Mouse (Mus musculus) monocyte, adult 2 months (primary cell): Measurements from ENCODE around the gene Rbpj.

Experiments used
- DNase-seq, 2 experiments: peaks; one replicate each; pipeline ENCODE4 v3.0.0; 2022; ENCODE audit warnings: low spot score in 2 of 2, low read depth in 1 of 2

Gene Rbpj

DNA sequence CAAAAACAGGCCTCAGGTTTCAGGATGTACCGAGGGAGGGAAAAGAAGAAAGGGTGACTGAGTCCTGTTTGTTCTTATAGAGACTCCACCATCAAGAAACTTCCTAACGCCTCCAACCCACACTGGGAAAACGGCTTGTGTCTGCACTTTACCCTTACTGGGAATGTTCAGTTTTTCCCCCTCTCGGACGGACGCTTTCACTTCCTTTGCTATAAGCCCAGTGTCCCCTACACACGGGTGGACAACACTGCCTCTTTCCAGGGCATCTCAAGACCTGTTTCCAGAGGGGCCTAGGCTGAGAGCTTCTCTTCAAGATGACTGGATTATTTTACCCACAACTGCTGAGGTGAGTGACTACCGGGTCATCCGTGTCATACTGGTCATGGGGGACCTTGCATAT lies at the start of gene Rbpj:
Gene Rbpj (plus strand): TSS at position 270 of the 400 bp plus-strand sequence.
- no peak for DNase-seq

DNA sequence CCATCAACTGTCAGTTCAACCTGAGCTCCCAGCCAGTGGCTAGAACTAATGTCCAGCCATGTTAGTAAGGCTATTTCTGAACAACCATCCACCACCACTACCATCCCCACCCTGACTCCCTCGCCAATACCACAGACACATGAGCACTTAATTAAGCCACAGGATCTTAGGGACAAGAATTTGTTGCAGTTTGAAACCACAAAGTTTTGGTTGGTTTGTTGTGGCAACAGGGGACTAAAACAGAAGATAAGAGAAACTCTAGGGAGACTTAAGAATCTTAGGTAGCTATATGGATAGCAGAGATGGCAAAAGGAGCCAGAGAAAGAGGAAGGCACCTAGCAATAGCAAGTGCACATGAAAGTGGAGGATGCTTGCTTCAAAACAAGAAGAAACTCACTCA lies 45.2 kb upstream of the Rbpj start:
- DNase-seq = no peak

DNA sequence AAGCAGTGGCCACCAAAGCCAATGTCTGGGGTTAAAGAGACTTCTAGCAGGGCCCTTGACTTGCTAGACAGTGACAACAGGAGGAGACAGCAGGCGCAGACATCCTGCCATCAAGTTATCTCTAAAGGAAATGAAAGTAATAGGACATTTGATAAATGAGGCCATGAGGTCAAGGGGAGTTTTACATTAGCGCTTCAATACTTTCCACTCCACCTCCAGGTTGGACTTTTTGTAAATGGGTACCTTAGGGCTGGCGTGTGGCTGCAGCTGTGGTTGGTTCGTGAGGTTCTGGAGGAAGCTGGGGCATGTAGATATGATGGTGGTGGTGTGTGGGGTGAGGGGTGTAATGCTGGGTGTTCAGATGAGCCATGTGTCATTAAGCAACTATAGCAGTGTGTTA lies 44.7 kb upstream of the Rbpj start:
- no peak for DNase-seq

DNA sequence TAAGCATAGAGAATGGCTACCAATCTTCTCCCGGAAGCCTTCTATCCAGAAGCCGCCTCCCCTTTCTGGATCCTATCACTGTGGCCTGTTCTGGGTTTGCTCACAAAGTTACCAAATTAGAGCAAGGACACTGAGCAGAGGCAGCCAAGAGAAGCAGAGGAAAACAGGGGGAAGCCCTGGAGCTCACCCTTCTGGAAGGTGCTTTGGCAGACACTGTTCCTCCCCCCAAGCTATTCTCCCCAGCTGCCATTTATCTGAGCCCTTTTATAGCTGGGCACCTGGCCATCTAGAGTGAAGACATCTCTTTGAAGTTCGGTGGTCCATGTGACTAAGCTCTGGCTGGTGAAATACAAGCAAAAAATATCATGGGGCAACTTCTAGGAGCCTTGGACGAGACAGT lies 38.5 kb upstream of the Rbpj start:
- no peak for DNase-seq

DNA sequence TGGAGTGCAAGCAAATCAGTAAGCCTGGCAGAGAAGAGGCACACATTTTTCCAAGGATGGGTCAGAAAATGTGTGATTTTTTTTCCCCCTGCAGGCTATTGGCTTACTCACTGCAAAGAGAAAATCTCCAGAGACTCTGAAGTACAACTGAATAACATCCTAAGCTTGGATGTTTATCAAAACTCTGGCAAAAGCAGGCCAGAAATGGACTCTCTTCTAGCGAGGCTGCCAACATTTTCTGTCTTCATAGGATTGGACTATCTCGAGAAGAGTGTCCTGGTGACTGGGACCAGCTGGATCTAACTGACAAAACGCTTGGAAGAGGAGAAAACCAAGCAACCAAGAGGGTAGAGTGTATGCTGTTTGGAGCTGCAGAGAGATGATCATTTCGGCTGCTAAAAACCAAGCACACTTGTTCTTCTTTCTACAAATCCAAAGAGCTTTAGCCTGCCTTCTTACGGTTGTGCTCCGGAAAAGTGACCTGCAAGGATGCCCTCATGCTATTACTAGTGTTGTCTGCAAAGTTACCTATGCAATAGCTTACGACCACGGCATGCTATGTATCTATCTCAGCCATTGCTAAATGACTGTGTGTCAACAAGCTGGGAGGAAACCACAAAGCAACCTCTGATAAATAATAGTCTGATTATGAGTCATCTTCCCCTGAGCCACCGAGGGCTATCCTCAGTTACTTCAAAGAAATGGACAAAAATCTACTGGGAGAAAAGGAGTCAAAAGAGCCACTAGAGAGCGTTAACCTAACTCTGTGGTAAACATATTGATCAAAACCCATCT lies 36.1 kb upstream of the Rbpj start:
- no peak for DNase-seq

DNA sequence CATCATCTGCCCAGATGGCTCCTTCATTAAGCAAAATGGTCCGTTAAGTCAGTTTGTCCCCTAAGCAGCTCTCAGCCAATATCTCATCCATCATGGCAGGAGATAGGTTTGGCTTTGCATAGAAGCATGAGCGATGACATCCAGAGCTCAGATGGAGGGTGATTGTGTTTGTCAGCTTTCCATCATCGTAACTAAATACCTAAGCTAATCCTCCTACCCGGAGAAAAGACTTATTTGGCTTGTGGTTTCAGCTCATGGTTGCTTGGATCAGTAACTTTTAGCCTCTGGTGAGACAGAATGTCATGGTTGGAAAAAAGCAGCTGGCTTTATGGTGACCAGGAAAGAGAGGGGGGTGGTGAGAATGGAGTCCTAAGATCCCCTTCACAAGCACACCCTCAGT lies 33.5 kb upstream of the Rbpj start:
- DNase-seq = no peak

DNA sequence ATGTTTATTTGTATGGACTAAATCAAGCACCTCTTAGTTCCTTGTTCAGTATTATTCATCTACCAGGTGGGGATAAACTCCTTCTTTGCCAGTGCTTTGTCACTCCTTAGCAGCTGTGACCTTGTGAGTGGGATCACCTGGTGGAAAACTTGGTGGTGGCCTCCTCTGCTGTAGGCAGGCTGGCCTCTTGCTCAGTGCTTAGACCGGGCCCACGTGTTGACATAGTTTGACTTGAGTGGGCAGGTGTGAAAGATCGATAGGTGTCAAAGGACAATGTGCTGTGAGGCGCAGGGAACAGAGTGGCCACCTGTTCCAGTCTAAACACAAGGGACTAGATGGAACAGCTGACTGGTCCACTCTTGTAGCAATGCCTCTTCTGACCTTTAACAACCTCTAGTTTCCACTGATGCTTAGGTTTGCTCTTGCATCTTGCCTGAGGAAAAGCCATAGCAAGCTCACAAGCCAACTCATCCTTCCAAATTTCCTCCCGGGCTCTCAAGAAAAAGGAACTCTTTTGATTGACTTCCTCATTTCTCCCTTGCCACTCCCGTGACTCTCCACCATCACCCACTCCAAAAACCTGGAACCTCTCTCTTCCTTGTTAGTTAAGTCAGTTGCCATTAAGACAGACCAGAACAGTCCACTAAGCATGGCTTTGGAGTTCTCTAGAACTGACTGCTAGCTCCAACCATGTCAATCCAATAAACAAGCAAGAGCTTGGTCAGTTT lies 28.9 kb upstream of the Rbpj start:
- peak in 1 of 2 experiments; percentile 21 for DNase-seq

DNA sequence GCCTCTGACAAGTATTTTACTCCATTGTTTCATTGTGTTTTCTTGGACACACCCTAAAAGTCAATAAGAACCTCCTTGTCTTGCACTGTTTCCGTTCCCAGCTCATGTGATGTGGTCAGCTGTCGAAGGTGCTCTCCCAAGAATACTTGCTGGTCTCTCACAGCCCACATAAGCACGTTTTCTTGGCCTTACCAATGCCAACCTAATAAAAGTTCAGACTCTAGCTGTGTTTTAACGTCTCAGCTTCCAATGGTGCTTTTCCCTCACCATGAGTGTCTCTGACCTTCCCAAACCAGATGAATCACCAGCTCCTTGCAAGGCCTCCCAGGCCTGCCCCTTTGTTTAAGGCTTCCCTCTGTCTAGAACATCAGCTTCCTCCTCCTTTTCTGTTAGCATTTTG lies 28.2 kb upstream of the Rbpj start:
- DNase-seq = no peak

DNA sequence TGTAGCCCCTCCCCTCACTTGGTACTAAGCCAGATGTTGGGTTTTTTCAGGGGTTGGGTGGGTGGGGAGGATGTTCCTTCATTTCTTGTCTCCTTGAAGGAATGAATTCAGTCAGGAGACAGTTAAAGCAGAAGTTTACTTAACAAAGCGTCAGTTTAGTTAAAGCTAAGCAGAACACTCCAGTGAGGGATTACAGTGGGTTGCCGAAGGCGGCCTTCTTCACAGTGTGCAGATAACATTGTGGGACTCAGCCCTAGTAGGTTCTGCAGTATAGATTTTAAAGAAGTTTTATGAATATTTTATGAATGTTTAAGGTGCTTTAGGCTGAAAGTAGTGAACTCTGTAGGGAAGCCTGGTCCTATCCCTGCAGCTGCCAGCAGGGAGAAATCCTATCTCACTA lies 27.7 kb upstream of the Rbpj start:
- no peak for DNase-seq

DNA sequence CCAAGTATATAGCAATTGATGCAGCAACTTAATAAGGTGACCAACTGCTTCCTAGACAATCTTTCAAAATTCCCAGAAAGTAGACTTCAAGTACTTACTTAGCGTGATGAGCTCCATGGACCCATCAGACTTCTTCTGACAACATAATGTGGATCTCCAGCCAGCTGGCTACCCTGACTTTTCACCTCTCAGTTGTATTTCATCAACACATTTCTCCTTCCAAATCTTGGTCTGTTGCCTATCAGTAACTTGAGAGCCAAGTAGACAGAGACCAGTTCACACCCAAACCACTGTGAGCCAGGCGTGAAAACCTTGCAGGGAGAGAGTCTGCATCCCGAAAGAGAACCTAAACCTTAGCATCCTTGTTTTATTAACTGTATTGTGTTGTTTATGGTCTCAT lies 26.3 kb upstream of the Rbpj start:
- DNase-seq = no peak

DNA sequence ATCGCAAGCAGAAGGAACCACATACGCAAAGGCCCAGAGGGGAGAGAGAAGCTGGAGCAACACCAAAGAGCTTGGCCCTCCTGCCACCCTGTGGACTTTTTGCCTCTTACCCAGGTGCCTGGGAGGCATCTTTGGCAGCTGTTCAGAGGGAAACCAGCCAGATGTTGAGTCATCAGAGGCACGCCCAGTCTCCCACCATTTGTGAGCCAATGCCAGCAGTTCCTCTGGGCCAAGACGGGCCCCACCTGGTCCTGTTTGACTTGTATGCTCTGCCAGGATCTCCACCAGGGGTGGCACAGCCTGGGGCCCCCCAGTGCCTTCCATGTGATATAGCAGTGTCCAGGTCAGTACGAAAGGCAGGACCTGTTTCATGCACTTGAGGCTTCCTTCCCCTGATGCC lies 21.9 kb upstream of the Rbpj start:
- no peak for DNase-seq

DNA sequence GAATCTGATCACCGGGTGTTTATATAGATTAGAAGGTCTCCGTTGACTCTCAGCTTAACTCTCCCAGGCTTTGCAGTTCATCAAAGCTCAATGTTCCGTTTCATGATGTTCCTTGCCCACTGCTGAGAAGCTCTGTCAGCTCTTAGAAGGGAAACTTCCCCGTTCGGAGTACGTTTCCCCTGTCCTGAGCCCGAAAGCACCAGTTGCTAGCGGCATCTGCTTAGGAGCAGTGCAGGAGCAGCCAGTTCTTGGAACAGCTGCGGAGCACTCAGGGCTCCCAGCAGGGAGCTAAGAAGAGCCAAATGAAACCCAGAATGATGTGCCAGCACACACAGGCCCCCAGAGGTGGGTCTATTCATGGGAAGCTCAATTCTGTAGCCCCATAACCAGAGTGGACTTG lies 15.0 kb upstream of the Rbpj start:
- no peak for DNase-seq

DNA sequence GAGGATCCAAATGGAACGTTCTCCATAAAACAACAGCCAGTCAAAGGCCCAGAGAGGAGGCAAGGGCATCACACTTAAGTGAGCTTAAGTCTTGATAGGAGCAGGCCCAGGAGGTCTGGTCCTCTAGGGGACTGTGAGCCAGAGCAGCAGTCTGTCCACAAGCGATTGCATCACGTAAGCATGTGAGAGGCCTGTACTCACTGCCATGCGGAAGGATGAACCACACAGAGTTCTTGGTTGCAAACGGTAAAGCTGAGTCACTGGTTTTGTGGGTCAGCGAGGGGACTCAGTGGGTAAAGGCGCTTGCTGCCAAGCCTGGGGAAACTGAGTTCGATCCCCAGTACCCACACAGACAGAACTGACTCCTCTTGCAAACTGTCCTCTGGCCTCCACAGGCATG lies 14.1 kb upstream of the Rbpj start:
- peak; percentile 56 to 73 for DNase-seq

DNA sequence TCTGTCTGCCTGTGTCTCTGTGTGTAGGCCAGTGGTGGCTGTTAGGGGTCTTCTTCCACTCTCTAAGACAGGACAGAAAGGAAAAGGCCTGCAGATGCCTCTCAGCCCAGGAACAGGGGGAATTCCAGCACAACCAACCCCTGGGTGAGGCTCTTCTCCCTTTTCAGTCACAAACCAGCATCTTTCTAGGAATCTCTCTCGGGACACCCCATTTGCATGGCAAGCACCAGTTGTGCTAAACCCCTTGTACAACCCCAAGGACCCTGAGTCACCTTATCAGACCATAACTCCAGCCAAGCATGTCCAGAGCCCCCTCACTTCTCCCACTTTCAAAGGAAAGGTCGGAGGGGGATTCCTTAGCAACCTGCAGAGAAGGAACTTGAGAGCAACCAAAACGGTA lies 13.0 kb upstream of the Rbpj start:
- DNase-seq = no peak

DNA sequence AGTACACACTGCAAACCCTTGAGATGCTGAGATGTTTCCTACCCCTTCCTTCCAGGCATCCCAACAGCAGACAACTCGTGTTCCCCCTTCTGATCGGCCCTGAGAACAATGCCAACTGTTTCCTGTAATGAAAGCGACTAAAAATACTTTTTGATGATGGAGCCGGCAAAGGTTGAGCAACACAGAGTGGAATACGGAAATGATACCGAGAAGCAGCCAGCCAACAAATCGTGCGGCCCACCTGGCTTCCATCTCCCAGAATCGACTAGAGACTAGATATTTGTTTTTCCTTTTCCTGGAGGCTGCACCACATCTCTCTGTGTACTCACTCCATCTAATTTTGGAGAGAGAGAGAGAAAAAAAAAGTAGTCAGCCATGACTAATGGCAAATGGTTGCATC lies 11.2 kb upstream of the Rbpj start:
- DNase-seq = peak; percentile 45 to 48

DNA sequence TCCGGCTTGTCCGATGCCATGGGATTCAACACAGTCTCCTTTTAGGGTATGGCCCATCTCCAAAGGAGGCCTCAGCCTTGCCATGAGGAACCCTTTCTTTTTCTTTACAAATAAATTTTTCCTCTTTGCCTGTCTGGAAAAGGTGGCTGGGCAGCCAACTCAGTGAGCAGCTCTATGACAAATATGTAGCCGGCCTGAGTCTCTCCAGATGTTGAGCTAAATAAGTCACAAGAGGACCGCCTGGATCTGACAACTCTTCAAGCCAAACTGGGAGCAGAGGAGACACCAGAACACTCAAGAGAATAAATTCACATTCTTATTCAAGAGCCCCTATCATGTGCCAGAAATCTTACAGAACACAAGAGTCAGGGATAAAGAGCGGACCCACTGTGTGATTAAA lies 10.5 kb upstream of the Rbpj start:
- DNase-seq = no peak

DNA sequence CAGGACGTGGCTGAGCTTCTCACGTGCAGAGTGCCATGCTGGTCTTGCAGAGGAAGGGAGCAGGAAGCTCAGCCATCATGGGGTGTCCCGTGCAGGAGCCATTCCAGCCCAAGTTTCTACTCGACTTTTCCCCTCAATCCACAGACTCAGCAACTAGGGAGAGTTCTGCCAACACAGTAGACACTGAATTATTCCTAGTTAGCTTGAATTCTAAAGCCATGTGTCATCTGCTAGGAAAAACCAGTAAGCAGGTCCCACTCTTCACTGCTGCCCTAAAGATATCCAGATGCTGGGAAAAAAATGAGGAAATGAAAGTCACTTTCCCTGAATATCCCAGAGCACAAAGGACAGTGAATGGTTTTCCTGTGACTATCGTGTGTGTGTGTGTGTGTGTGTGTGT lies 5.8 kb upstream of the Rbpj start:
- no peak for DNase-seq

DNA sequence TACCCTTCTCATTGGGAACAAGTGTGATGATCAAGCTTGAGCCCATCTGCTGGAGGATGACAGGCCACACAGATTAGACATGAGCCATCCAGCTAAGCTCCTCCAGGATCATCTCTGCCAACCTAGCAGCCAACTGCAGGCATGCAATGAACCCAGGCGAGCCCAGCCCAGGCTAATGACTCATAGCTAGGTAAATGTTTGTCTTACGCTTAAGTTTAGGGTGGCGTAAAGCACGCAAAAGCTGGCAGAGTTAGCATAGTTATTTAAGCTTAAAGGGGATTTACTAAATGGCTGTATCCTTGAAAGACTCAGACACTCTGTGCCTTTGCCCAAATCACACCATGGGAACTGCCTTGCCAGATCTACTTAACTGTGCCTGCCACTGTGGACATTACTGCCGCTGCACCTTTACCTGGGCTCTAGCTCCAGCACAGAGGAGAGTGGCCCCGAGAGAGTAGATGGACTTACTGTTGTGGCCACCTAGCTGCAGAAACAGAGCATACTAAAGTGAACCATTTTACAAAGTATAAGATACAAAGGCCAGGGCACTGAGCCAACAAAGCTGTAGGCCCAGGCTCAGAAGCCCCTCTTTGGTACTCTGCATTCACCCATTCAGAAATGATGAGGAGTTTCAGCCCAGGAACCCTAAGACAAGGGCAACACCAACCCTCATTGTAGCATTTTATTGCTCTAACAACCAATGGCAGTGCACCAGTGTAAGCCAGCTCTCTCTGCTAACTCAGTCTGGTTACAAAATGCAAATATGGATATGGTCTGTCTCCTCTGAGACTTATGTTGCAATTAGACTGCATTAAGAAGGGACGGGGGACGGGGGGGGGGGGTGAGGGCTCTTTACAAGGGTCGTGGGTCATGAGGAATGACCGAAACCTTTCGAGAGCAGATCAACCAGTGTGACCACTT lies 2.6 kb upstream of the Rbpj start:
- DNase-seq = no peak

DNA sequence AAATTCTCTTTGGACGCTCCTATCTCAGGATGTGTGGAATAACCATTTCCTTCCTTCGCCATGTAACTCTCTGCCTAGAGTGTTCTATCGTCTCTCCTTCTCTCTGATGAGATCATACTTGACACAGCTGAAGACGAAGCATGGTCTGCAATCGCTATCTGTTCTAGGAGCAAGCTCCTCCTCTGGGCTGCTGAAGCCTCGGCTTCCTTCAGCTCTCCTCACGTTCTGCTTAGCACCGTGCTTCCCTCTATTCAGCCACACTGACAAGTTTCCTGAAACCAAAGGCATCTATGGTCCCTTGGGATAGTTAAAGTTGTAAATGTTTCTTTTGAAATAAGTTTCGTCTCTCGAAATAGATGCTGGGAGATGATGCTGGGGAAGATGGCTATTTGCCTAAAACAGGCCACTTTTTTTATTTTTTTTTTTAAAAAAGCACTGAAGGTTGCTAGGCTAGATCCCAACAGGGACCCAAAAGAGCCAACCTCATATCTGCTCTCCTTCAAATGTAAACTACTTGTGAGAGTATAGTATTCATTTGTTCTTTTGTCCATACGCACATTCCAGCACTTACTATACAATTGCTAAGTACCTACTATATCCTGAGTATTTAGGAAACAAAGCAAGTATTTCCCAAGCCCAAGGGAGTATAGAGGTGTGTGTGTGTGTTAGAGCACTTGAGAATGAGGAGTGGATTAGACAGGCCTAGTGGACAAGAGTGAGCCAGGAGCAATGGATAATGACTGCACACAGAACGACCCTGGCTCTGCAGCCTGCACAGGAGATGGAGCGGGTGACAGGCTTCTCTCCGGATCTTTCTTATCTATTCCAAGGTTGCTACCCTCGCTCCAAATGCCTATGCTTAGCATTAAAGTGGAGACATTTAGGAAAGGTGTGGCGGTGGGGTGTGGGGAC lies 726 bp downstream of the Rbpj start:
- DNase-seq = no peak

DNA sequence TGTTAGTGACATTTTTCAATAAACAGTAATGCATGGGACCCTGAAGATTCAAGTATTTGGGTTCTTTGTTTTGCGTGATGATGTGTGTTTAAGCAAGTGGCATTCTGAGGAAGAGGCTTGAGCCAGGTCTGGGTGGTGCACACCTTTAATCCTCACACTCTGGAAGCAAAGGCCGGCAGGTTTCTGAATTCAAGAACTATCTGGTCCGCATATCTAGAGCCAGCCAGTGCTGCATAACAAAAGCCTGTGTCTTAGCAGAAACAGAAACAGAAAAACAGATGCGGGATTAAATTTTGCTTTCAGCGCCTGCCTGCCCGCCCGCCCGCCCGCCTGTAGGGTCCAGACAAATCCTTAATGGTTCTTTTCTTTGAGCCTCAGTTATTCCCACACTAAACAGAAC lies 1.6 kb downstream of the Rbpj start:
- no peak for DNase-seq

DNA sequence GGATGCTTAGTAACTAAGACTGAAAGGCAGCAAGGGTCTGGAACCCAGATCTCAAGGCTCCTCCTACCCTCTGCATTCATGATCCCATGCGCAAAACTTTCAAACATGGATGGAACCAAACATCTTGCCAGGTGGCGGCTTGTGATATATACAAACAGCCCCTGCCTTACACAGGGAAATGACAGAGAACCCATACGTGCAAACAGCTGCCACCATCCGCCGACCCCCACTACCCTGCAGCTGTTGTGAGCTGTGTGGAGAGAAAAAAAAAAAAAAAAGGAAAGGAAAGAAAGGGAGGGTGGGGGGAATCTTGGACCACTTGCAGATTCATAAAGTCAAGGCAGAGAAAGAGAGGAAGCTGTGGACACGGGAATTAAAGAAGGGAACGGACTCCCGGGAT lies 2.4 kb downstream of the Rbpj start:
- DNase-seq = no peak
